Mouse (Mus musculus) adrenal gland, adult 18-20 months (tissue): ENCODE measurements around the gene Ryr3. TPM values are rescaled to one million over a fixed set of nuclear protein-coding genes. Genes with fewer than 3 reads are reported as not detected.

Experiments
- DNase-seq, 2 experiments: peaks; one replicate each; pipeline ENCODE4 v3.0.0; 2021 to 2022; ENCODE audit warnings: low spot score in 2 of 2
- total RNA-seq, 2 experiments: library from RNA; stranded (reverse); gene quantifications; 1 replicate in 1 of 2; 2 replicates in 1 of 2; pipeline ENCODE4 v1.2.3; 2021

Gene Ryr3
- total RNA-seq, 2 experiments from 2014 or later, result 0.26 to 0.46 TPM

DNA sequence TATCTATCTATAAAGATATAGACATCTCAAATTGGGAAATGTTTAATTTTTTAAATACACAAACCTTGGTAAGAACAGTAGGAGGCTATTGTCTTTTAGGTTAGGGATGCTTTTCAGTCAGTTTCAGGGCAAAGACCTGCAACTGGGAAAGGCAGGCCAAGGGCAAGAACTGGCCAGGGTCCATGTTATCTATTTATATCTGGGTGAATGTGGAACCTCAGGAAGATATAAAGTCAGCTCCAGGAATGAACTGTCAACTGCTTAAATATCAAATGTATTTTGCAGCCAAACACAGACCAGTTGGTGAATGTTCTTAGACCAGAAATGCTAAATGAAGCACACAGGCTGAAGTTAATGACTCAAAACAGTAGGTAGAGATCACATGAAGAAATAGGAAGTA is 303.1 kb downstream of the Ryr3 start:
- no peak for DNase-seq

DNA sequence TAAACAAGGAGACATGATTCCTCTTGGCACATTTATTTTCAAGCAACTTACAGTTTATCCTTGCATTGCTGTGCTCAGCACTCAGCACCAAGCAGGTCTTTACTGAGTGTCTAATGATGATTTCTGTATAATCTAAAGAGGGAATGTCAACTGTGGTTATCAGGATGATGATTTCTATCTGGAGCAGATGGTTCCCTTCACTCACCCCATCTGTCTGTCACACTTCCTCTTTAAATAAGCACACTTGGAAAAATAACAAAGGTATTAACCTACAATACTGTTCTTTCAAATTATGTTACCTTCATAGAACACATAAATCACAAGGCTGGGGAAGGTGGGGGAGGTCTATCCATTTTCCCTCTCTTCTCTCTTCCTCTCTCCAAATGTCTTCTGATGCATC is 304.3 kb downstream of the Ryr3 start:
- no peak for DNase-seq

DNA sequence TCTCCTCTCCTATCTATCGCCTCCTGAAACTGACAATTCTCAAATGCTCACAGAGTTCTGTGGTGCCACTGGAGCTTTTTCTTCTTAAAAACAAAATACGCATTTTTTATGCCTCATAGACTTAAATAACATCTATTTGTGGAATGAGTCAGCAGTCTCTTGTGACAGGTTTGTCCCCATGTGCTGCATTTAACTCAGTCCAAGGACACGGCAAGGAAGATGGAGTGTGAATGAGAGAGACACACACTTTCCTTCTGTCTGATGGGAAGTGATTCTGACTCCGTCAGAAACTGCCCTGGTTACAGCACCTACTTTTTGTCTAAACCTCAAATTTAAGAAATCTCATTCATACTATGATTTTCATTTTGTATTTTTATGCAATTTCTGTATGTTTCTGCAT is 306.3 kb downstream of the Ryr3 start:
- no peak for DNase-seq

DNA sequence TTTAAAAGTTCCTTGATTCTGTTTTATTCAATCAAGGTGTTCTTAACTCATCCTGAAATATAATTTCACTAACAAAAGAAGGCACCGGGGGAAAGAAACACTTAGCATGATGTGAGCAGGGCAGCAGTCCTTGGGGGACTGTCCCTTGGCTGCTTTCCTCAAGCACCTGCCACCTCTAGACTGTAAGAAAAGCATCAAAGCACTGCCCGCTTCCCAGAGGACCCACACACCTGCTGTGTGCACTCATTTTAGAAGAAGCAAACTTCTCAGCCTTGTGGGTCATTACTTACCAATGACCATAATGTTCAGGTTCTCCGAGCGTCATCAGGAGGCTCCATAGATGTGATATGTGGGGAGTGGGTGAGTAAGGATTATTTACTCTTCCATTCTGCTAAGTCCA is 307.8 kb downstream of the Ryr3 start:
- DNase-seq, result no peak

DNA sequence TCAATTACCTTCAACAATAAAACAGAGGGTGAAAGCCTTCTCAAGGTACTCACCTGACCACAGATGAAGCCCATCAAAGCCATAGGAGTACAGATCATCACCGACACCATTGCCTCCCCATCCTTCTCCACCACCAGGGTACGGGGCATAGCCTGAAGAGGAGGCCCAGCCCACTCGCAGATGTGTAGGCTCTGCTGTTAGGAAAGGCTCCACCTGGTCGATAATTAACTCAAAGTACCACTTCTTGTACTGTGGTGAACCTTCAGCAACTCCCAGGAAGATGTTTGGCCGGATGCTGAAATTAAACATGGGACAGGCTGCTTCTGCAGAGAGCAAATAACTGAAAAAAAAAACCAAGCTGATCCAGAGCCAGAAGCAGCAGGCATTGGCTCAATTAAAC is 316.1 kb downstream of the Ryr3 start:
- DNase-seq, result no peak

DNA sequence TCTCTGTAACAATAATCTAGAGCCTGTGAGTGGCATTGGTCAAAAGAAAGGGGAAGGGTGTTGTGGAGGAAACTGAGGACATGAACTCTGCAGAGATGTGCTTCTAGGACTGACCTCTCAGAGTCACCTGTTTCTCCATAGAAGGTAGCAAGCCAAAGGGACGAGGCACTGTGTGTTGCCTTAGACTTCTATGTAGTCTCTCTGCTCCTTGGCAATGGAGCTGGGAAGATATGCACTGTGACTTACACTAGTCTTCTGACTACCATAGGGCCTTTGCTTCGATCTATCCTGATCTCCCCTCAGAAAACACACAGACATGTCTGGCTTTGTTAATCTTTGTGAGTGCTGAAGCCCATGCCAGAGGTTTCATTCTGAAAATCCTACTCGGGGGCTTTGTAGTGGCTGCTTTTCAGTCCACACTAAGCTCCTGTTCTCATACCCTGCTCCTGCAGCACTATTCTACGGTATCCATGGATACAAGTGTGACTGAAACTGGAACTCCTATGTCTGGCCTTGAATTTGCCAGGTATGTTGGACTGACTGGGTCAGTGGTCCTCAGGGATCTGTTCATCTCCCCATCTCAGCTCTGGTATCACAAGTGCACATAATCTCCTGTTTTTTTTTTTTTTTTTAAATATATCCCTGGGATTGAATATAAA is 332.3 kb downstream of the Ryr3 start:
- DNase-seq, result no peak

DNA sequence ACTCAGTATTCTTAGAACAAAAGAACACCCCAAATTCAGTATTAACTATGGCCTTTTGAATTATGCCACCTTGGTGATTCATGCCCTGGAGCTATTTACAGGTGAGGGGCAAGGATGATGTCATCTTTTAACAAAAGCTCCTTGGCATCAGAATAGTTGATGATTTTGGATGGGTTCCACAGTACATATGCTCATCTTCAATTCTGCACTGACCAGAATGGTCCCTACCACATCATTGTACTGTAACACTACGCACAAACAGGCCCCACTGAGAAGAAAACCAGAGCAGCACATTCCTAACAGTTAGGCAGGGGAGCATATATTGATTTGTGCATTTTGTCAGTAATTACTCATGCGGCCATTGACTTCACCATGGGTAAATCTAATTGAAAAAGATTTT is 335.1 kb downstream of the Ryr3 start:
- no peak for DNase-seq

DNA sequence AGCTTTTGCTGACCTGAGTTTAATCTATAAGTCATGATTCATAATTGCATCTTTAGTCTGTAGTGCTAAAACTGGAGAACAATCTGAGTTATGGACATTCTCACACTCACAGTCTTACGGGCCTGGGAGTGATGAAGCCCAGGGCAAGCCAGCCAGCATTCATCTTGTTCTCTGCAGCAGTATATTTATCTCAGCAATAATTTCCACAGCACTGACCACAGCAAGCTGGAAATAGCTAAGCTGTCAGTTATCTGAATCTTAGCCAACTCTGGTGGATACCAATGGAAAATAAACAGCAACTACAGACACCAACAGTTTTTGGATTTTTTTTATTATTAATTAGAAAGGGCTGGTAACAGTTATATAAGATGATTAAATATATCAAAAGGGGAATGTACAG is 335.5 kb downstream of the Ryr3 start:
- DNase-seq, result no peak

DNA sequence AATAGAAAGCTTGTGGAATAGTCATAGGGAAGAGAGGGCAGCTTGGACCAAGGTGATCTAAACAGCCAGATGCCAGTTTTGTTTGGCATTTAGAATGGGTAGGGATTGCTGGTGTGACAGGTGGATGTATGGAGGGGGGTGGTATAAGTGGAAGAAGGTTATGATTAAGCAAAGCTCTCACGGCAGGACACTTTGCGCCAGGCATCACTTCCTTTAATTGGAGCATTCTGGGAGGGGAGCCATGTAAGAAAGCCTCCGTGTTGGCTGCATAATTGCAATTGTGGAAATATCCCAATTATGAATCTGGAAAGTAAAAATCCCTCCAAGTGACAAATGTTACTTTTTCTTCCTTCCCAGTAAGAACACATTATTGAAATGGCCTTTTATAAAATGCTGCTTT is 339.5 kb downstream of the Ryr3 start:
- DNase-seq, result no peak

DNA sequence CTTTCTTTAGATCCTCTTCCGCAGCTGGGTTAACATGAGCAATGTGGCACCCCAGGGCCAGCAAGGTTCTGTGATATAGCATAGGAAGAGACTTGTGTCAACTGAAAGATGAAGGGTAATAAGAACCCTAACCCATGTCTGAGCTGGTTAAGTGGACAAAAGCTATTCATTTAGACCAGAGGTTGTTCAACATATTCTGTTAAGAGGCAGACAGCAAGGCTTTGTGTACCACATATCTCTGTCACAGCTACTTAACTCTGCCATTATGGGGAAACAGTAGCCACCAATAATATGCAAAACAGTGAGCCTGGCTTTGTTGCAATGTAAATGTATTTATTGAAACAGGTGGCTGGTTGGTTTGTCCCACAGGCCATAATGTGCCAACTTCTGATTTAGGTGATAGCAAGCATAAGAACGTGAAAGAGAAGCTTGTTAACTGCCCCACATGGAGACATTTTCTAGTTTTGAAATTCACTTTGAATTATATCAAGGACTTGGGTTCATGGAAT is 350.8 kb downstream of the Ryr3 start:
- no peak for DNase-seq

DNA sequence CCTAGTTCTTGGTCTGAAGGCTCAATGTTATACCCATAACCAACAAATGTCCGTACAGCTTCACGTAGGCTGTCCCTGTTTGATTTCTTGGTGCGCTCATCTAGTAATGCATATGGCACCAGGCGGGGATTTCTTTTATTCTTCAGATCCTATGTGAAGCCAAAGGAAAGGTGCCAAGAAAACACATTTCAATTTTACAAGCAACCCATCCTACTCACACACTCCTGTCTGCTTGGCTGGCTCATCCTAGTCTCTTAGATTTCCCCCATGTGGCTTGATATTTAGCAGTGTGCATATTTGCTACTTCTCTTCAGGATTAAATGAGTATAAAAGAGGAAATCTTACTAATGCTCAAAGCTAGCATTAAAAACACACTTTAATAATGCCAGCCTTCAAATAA is 355.1 kb downstream of the Ryr3 start:
- DNase-seq, result no peak

DNA sequence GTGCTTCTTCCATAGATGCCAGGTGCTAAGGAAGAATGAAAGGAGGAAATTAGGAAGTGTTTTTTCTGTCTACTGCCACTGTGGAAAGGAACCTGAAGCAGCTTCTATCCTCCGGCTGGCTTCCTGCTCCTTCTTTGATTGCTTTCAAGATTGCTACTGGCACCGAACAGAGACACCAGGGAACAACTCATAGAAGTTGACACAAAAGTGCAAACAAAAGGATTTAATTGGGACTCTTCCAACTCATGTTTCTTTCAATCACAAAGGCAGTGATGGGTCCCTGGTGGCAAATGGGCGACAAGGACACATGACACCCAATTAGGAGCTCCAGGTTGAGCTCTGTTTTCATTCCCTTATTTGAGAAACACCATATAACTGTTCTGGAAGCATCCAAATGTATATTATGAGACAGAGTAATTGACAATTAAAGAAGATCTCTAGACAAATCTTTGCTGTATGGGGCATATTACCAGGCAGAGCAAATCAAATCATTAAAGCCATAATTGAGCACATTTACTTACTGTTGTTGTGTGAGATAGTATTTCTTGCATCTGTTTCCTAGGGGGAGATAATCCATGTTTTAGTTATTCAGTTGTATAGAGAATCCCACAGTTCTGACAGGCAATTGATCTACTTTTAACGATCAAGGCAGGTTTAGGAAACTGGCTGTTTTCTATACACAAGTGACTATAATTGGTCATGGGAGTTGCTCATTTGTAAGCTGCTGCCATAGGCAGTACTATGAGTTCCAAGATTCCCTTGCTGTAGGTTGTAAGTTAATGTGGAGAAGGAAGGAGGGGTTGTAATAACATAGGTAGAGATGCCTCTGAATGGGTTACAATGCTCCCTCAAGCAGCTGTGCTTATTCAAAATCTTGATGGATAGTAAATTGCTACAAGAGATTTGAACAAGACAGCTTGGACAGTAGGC is 371.0 kb downstream of the Ryr3 start:
- DNase-seq, result no peak

DNA sequence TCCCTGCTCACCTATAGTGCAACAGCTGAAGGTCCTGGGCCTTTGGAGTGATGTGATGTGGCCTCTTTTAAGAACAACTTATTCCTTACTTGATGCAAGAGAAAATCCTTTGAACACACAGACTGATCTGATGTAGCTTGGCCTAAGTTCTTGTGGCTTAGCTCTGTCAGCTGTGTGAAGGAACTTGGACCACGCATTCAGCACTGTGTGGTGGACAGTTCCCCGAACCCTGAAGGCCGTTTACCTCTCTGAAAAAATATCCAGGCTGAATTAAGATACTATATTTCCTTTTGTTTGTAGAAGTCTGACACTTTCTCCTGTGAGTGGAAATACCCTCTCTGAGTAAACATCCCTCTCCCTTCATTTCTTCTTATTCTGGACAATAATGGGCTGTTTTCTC is 374.0 kb downstream of the Ryr3 start:
- no peak for DNase-seq

DNA sequence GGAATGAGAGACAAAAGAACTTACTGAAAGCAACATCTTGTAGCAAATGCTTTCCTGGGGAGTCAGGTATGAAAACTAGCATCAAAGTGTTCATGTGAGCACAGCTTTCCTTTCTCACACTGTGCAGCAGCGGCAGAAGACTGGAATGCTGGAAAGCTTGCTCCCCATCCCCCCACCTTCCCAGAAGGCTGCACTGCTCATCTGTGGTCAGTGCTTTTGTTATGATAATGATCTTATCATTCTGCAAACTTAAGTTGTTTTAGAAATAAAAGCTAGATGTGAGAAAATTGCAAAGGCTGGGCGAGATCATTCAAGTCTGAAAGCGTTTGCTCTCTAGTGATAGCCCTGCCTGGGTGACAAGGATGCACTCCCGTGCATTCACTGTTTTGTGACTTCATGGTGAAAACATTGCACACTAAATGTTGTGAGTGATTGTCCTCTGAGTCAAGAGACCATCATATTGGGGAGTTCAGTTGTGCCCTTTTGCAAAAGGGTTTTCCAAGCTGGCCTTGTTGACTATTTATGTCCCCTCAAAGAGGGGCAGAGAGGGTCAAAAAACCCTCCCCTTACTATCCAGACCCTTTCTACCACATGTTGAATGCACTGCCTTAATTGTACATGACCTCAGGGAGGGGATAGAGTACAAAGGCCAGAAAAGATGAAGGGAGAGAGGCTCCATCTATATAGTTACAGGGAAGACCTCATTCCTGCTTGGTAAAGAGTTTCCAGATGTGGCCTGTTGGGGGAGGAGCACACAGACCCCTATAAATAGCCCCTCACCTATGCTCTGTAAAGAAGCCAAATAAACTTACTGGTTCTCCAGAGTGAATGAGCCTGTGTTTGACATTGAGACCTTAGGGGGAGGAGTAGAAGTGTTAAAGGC is 385.2 kb downstream of the Ryr3 start:
- DNase-seq, result no peak

DNA sequence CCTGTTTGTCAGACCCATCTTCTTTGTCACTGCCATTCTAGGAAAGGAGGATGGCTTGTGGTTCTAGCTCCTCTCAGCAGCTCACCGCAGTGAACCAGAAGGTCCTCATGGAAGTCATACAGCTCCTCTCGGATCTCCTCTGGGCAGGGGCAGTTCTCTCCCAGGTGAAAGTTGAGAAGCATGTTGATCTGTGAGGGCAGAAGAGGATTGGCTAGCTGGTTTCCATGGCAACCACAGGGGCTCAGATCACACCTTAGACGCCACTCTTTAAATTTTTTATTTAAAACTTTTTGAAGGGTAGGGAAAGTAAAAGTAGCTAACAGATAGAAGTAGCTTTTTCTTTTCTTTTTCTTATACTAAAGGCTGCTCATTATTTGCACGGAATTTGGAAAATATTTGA is 390.3 kb downstream of the Ryr3 start:
- DNase-seq, result no peak

DNA sequence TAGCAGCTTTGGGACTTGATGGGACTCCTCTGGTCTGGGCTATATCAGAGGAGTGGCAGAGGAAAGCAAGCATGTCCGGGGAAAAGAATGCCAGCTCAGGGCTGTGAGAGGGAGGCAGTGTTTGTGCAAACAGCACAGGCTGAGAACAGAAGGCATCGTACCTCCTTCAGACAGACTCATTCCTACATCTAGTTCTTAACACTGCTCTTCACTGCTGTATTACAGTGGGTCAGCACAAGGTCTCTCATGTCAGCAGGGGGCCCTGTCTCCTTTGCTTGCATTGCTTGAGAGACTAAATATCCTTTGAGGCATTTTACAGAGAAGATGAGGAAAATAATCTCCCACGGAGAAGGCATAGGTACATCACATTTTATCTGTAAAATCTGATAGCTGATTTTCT is 394.2 kb downstream of the Ryr3 start:
- no peak for DNase-seq

DNA sequence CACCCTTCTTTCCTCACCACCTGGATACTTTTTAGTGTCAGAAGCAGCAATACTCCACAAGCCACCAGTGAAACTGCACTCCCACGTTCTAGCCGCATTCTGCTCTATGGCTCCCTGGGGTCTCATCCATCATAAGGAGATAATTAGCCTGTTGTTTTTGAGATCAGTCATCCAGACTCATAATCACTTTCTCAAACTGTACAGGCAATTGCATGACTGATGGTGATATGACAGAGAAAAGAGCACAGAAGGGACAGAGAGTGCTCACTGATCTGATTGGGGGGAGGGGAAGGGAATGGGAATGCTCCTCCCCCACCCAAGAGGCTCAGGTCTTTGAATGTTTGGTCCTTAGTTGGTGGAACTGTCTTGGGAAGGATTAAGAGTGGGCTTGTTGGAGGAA is 397.8 kb downstream of the Ryr3 start:
- no peak for DNase-seq

DNA sequence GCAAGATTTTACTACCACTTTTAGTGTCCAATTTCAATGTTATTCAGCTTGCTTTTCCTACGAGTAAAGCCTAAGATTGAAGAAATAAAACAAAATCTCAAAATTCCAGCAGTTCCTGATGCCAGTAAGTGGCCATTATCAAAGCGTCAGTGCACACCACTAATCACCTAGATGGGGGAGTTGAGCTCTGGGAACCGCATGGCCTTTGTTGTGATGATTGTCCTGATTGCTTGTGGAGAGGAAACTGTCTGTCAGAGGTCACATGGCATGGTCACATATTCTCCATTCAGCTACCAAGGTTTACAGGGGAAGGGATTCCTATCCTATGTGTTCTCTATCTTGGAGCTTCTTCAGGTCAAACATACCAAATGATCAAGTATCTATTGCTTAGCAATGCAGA is 399.9 kb downstream of the Ryr3 start:
- no peak for DNase-seq

DNA sequence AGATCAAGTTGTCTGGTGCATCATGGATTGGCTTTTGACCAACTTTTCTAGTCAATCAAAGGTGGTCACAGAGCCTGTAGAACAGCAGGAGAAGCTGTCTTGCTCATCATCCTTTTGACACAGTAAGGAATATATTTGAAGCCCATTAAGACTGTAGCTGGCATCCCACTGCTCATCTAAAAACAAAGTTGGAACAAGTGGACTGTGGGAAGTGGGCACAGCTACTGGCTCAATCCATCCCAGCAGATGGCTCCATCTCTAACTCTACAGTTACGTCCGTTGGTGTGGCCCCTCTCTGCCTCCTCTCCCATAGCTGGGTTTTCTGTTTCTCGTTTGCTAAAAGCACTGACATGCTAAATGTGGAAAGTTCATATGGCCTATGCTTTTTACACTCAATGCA is 400.9 kb downstream of the Ryr3 start:
- no peak for DNase-seq

DNA sequence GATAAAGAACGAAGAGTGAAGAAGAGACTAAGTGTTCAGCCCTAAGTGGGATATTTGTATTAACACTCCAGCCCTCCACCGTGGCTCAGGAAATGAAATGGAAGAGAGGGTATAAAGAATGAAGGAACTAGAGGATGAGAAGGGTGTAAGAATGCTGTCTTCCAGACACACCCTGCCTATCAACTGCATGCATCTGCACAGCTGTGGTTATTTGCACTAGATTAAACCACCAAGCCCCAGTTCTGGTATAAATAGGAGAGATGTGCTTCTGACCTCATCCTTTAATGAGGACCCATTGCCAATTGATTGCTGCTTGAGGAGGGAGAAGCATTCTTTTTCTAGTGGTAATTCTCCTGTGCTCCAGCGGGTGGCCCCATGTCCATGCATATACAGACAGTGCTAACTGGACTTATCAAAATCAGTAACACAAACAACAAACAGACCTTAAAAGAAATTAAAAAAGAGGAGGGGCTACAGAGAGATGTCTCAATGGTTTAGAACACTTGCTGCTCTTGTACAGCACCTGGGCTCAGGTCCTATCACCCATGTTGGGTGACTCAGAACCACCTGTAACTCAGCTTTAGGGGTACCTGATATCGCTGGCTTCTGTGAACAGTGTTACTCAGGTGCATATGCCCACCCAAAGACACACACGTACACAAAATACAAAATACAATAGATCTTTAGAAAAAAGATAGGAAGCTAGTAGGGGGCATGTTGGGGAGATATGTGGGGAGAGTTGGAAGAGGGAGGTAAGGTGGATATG is 404.1 kb downstream of the Ryr3 start:
- no peak for DNase-seq

DNA sequence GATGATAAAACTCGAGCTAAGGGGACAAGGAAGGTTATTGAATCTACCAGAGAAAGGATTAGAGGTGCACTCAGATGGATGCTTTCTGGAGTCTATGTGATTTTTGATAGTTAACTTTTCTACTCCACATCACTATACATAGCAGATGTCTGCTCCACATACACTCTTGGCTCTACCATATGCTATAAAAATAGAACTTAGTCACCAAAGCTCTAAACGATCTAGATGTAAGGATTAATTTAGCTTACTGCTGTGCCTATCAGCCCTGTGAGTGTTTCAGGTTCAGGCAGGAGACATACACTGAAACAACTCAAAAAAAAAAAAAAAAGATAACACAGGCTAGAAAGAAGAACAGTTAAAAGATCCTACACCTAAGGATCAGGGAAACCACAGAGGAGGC is 410.9 kb downstream of the Ryr3 start:
- no peak for DNase-seq
